Mouse (Mus musculus): ENCODE results near the gene Slc22a13.

Gene Slc22a13

GRCm38 (mm10) chr9:119199151-119199861 is 9.6 kb downstream of the Slc22a13 start:
- no peak for DNase-seq

DNA sequence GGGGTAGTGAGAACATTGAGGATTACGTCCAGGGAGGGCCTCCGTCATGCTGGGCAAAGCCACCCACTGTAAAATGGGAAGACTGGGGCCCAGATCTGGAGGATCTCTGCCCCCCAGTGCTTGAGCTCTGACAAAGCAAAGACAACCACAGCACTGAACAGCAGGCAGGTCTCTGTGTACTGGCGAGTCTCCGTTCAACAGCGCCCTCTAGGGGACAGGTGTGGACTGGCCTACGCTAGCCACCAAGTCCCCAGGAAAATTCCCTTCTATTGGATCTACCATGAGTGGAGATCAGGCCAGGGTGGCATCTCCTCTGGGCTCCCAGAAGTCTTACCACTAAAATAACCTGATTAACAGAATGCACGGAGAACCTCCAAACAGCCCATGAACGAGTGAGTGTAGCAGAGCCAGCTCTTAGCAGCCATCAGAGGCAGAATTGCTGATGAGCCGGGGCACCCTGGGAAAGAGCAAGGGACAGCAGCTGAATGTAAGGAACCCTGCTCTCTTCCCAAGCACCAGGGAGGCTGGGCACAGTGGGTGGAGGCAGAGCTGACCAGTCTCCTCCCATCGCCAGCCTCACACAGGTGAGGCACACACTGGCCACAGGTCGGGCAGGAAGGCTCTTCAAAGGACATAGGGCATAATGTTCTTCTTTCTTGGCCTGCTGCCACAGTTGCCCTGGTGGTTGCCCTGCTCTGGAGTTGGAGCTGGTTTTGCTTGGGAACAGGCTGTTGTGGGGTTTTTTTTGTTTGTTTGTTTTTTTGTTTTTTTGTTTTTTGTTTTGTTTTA is 16.5 kb downstream of the Slc22a13 start:
- no peak for DNase-seq

DNA sequence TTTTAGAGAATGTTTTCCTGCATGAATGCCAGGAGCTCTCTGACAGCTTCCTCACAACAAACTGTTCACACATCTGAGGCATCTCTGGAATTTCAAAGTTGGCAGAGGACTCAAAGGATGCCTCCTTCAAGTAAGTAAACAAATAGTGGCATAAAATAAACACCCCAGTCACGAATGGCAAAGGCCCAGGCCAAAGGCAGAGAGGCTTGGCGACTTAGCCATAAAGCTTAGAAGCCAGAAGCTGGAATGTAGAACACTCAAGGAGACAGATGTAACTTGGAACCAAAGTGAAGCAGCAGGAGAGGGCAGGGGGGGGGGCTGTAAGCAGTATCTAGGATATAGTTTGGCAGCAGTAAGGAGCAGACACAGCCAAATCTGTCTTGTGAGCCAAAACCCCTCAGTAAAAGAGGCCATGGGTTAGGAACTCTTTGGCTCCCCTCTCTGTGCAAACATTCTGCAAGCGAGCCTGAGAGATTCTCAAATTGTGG is 27.6 kb downstream of the Slc22a13 start:
- DNase-seq: peak; percentile 94

DNA sequence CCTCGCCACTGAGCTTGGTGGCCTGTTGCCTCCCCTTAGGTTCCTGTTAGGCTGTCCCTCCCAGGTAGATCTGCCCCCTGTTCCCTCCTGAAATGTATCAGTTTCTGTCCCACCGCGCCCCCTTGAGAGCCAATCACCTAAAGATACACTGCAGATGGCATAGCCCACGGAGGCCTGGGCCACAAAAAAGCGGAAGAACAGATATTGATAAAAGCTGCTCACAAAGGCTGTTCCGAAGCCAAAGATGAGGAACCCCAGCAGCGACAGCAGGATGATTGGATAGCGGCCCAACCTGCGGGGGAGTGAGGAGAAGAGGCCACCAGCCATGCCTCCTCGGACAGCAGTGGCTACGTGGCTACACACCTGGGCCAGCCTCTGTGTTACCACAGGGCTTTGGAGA is 29.6 kb downstream of the Slc22a13 start:
- DNase-seq: no peak

DNA sequence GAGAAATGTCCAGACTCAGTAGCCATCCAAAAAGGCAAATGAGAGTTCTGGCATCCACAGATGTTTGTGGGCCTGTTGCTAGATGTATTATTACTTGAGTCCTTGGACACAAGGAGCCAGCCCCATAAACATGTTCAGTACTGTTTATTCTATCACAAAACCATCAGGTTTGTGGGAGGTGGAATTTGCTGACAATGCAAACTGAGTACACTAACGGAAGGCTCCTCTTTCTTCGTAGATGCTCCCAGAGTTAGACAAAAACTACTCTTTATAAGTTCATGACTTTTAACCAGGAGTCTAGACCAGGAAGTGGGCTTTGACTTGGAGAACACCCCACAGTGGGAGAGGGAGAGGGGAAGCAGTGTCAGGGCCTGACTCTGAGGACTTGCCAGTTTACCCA is 41.3 kb downstream of the Slc22a13 start:
- DNase-seq: no peak

DNA sequence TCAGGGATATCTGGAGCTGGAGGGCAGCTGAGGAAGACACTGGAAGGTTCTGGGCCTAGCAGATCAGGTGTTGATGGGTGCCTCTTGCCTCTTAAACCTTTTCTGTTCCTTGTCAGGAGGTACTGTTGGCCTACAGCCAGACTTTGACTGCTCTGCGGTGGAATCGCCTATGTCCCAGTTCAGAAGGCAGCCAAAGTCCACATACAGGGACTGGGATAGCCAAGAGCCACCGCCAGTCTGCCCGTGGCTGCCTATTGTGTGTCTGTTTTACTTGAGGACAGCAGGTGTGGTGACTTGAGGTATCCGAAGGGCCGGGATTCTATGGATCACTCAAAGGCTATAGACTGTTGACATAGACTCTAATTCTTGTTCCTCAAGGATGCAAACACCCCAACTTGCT is 43.4 kb downstream of the Slc22a13 start:
- DNase-seq: peak; percentile 92

DNA sequence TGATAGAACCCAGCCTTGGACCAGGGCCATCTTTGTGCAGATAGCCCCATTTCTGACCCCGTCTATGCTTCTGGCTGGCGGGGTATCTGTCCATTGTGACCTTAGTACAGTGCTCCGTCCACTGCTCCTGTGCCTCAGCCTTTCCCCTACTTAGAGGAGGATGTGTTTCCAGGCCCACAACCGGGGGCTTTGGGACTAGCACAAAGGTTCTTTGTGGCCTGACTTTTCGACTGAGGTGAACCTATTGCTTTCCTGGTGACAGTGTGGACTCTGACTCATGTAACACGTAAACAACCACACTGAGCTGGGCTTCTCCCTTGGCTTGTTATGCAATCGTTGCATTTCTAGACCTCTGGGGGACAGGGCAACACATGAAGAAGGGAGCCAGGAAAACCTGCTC is 44.2 kb downstream of the Slc22a13 start:
- peak; percentile 71 for DNase-seq

- DNase-seq: no peak
Observed at GRCm38 (mm10) chr9:119160689-119161088, 48.2 kb downstream of the Slc22a13 start.

- DNase-seq: no peak
Observed at GRCm38 (mm10) chr9:119158861-119159260, 50.0 kb downstream of the Slc22a13 start, which contains the start of gene Gm47289. Gene Gm47289, plus strand, starts transcription at chr9:119159161.

- DNase-seq: peak; percentile 97
Observed at GRCm38 (mm10) chr9:119156278-119157201, 52.4 kb downstream of the Slc22a13 start, which contains the start of gene Acaa1b. Gene Acaa1b, minus strand, starts transcription at chr9:119157093.

GRCm38 (mm10) chr9:119155826-119156225 is 53.1 kb downstream of the Slc22a13 start:
- no peak for DNase-seq

- DNase-seq: no peak
Observed at GRCm38 (mm10) chr9:119155416-119155815, 53.5 kb downstream of the Slc22a13 start.

- DNase-seq: no peak
Observed at GRCm38 (mm10) chr9:119151751-119152150, 57.1 kb downstream of the Slc22a13 start.

GRCm38 (mm10) chr9:119149601-119150000 is 59.3 kb downstream of the Slc22a13 start:
- no peak for DNase-seq

- DNase-seq: no peak
Observed at GRCm38 (mm10) chr9:119146098-119146770, 62.7 kb downstream of the Slc22a13 start.

DNA sequence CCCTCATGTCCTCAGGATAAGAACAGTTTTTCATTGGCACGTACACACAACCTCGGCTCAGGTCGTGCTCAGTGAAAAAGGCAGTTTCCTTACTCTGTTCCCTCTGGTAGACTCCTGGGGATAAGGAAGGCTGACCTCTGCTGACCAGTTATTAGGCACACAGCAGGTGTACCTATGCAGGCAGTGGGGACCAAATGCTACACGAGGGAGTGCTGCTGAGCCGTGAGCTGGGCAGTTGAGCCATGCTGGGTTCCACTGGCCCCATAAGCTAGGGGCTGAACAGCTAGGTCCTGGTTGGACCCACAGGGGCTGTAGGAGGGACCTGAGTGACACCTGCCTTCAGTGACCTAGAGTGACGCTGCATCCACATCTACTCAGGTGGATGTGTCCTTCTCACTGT is 63.3 kb downstream of the Slc22a13 start:
- no peak for DNase-seq

DNA sequence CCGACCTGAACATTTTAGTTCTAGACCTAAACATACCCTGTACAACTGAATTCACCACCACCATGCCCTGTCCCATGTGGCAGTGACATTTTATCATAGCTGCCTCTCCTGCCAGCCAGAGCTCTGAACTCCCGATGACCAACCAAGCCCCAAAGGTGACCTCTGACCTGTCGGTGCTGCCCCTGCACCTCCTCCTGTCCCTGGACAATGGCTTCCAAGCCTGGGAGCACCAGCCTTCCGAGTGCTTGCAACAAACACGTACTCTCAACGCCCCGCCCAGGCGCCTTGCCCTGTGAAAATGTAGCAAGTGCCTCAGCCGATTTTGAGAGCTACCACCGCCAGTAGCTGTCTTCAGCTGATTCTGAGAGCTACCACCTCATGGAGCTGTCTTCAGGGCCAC is 63.8 kb downstream of the Slc22a13 start:
- no peak for DNase-seq

DNA sequence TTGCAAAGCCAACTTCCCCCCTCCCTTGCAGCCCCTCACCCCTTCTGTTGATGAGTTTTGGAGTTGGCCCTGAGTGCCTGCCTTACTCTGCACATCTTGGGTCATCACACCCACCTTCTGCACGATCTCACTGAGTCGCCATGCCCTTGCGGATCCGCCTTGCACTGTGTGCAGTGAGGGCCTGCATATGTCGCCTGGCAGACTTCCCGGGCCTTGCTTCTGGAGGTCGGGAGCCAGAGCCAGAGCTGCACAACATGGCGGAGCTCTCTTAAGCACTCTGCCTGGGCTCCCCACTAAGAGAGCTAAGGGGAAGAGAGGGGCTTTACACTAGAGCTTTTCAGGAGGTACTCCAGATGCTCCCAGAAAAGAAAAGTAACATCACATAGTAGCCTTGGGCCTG is 64.2 kb downstream of the Slc22a13 start:
- DNase-seq: no peak

GRCm38 (mm10) chr9:119143372-119143771 is 65.5 kb downstream of the Slc22a13 start:
- no peak for DNase-seq

Measured in heart, adult 11 months (tissue).